Mouse (Mus musculus) 3134 (cell line): Measurements from ENCODE around the gene Olfr800.

Source experiments
- DNase-seq: peaks from one replicate; pipeline ENCODE4 v3.0.0-alpha.2; 2011; ENCODE audit warnings: low spot score; ENCODE audit not compliant: insufficient read length; ENCODE audit errors: extremely low read depth

The Olfr800 gene

DNA sequence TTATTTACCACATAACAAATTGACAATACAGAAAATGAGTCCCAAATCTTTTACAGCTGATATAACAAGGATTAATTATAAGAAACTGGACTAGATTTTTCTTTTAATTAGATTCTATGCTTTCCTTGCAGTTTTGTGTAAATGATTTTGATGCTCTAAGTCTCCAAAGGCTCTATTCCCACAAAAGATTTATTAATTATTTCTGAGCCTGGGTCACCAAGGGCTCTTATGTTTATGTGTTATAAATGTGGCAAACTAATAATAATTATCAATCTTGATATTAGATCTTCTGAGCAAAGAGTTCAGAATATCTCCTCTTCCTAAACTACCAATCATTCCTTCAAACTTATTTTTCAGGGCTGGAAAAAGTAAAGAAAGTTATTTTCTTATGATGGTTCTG is at the start of gene Olfr800:
Gene Olfr800, plus strand, starts transcription at position 301 of the 400 bp plus-strand sequence.
- DNase-seq, result no peak

- no peak for DNase-seq
These were observed 45.0 kb upstream of the Olfr800 start, which contains the start of gene Olfr796 for GRCm38 (mm10) chr10:129612470-129612869. TSS of gene Olfr796 (minus strand) at chr10:129612570.

DNA sequence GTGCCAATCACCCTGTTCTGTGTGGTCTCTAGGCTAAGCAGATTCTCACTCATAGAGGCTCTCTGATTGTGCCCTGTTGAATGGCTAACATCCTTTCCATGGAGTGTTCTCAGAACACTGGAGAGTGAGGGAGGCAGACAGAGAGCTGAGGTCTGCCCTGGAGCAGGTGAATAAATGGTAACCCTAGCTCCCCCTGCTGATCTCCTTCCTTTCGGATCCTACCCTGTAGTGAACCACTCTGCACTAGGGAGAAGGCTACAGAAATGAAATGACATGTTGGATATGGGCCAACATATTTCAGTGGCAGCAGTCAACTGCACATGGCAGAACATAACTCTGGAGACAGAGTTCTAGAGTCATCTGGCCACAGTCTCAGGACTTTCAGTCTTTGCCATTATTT is 35.8 kb upstream of the Olfr800 start:
- no peak for DNase-seq

DNA sequence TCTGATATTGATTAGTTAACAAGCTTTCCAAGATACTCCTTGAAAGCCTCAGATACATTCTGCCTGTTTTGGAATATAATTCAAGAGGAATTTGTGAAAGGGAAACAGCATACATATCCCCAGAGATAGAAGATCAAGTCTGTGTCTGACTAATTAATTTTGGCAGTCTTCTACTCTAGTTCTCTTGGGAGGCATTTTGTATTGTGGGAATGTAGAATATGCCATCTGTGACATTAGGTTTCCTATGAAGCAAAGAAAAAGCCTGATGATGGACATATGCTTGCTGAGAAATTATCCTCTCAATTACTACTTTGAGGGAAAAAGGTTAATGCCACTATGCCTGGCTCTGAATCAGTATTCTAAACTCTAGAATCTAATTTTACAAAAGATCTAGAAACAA is 34.2 kb upstream of the Olfr800 start:
- DNase-seq, result no peak

DNA sequence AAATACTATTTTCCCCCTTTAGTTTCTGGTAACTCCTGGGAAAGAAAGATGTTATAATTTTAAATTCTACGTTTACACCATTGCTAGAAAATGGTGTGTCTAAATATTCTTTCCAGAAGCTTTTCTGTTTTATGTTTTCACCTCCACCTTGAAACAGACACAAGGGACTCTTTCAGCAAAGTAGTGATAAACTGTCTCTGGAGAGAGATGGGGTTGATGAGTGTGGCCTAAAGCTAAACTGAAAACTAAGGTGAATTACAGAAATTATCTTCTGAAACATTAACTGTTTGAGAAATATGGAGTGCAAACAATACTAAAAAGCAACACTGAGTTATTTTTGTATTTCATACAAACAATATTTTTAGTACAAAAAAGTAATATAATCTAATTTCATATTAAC is 29.7 kb upstream of the Olfr800 start, which contains the start of gene Olfr798:
Gene Olfr798, minus strand, starts transcription at position 101 of the 400 bp plus-strand sequence.
- DNase-seq, result no peak

DNA sequence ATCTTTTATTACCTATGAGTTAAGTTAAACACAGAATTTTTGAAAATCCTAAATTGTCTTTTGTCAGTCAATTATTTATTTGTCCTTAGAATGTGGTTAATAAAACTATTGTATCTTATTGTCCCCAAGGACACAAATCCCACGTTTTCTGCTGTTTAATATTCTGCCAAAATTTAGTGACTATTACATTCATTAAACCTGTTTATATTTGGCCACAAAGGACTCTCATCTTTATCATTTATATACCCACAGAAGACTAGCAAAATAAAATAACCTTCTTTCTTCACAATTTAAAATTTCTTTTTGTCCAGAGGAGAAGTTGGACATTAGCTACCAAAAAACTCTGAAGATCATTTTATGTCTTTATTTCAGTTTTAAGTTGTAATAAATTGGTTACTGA is 20.3 kb upstream of the Olfr800 start, which contains the start of gene Olfr799:
Gene Olfr799, plus strand, starts transcription at position 301 of the 400 bp plus-strand sequence.
- no peak for DNase-seq

- DNase-seq, result no peak
These were observed 5.7 kb upstream of the Olfr800 start for GRCm38 (mm10) chr10:129651763-129652162.

- DNase-seq, result no peak
These were observed 16.3 kb downstream of the Olfr800 start, which contains the start of gene Olfr801 for GRCm38 (mm10) chr10:129673765-129674164. TSS of gene Olfr801 (minus strand) at chr10:129673865.

GRCm38 (mm10) chr10:129688069-129688468 is 30.6 kb downstream of the Olfr800 start, which contains the start of gene Olfr802:
TSS of gene Olfr802 (minus strand) at chr10:129688169.
- DNase-seq, result no peak

GRCm38 (mm10) chr10:129694186-129694585 is 36.7 kb downstream of the Olfr800 start, which contains the start of gene Olfr803:
TSS of gene Olfr803 (minus strand) at chr10:129694286.
- DNase-seq, result no peak

DNA sequence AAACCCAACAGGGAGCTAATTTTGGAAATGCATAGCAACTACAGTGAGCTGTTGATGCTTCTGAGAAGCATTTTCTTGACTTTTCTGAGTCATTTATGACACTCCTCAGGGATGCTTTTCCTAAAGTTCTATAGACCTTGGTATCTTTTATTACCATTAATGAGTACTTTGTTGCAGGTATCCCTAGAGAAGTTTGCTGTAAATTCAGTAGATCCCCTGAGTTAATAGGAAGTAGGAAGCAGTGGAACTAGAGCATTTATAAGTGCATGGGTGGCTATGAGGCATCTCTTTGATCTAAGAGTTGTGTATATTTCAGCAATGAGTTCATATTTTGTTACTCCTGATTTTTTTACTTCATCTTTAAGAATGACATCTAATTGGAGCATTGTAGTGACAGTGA is 45.4 kb downstream of the Olfr800 start, which contains the start of gene Olfr804:
Gene Olfr804, plus strand, starts transcription at position 301 of the 400 bp plus-strand sequence.
- DNase-seq, result no peak
